Mouse (Mus musculus): ENCODE measurements around the gene Rnf187.
A peak's percentile ranks its signal among the peaks of the same experiment; 100 is the strongest.

Gene Rnf187

GRCm38 (mm10) chr11:58938322-58939087 lies at the start of gene Rnf187:
Rnf187 (minus strand) TSS chr11:58938916.
- DNase-seq (ENCODE audit: low spot score), result peak; percentile 98

DNA sequence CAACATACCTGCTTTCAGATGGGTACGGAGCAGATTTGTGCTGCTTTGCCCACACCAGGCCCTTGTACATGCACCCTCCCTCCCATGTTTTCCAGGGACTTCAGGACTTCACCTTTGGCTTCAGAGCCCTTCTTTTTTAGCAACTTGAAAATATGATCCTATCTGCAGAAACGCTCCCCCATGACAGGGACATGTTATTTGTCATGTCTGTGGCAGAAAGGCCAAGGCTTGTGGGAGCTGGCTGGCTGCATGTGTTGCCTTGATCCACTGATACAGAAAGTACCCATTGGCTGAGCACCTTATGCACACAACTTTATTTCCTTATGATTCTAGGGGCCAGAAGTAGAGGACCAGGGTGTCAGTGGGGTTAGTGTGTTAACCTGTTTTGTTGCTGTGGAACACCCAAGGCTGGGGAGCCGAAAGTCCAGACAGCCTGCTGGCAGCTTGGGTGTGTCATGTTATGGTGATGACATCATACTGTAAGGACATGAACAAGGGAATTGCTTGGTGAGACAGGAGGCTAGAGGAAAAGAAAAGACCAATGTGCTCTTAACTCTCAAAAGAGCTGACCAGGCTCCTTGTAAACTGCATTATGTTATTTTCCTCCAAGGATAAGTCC lies 46.7 kb upstream of the Rnf187 start:
- peak; percentile 40 for DNase-seq (ENCODE audit: low spot score)

DNA sequence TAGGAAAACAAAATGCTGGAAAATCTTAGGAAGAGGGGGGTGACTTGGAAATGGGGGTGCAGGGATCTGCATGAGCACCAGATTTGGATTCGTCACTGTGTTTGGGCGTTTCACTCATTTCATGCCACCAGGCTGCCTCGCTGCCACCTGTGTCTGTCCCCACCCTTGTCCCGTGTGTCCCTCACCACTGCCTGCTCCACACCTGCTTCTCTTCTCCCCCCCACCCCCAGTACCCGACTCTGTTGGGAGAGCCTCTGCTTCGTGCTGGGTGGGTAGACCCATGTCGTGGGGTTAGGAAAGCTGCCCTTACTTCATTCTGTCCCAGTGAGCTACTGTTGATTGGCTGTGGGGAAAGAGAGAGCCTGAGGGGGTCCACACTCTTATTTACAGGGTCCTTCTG lies 45.9 kb upstream of the Rnf187 start:
- DNase-seq (ENCODE audit: low spot score), result no peak

DNA sequence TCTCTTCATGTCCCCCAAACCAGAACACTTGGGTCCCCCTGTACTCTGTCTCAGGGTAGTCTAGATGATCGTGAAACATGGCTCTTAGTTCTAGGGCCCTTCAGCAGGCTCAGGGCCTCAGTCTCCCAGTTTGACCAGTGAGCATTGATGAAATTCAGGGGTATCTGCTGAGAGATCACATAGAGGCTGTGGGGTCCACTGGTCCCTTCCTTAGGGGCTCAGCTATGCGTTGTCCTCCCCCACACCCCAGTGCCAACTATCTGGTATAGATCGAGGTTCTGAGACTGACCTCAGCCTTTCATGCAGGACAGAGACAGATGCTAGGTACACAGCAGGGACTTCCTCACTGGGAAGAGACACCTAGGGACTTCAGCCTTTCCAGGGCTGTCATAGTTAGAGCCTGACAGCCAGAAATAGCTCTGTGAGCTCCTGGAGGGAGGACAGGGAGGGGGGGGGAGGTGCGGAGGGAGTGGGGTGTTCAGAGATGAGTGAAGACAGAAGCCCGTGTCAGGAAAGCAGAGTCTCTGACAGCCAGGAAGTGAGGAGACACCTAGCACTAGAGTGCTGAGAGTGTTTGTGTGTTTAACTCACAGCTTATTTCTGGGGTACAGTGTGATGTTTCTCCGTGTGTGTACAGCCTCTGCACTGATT lies 45.1 kb upstream of the Rnf187 start:
- DNase-seq (ENCODE audit: low spot score), result no peak

- no peak for DNase-seq (ENCODE audit: low spot score)
Measured at GRCm38 (mm10) chr11:58982471-58983097, 43.9 kb upstream of the Rnf187 start.

DNA sequence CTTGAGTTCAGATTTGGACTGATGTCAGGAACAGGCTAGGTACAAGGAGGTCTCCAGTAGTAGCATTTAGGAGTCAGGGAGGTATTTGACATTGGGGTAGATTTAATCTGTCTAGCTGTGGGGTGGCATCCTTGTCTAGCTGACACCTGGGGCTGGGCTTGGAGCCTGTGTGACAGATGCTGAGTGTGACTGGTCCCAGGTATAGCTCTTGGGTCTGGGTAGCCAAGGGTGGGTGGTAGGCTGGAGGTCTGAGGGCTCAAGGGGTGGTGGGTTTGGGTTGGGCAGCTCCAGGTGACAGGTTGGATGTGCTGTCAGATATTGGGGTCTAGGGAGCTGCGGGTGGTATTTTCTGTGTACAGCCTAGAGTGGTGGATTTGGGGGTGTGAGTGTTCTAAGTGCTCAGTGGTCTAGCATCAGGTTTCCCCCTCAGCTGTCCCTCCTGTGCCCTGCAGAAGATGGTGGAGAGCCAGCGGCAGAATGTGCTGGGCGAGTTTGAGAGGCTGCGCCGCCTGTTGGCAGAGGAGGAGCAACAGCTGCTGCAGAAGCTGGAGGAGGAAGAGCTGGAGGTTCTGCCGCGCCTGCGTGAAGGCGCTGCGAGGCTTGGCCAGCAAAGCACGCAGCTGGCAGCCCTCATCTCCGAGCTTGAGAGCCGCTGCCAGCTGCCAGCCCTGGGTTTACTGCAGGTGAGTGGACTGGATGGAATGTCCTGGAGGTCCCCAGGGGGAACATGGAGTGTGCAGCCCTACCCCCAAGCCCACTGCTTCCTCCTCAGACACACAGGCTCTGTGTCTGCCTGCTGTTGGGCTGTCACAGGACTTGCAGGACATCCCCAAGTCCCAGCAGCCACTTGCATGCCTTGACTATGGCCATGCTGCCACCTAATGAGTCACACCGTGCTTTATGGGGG lies 43.1 kb upstream of the Rnf187 start:
- DNase-seq (ENCODE audit: low spot score), result peak; percentile 72

DNA sequence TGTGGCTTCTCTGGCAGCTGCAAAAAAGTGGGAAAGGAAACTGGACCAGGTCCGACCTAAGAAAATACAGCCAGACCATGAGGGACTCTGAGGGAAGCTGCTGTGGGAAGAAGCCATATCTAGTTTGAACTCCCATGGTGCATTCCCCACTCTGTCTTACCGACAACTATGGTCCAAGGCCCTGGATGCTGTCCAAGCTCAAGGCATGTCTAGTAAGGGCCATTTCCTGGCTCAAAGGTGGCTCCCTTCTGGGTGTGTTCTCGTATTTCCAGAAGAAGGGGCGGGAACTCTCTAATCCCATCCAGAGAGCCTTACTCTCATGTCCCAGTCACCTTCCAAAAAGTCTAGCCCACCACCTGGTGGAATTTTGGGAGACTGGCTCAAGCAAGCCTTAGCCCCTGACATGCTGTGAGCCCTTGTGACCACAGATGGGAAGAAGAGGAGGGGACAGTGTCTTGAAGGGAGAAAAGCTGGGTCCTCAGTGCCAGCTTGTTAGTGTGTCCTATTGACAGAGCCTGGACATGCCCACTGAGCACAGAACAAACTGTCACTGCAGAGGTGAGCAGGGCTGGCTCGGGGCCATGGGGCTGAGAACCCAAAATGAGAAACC lies 41.8 kb upstream of the Rnf187 start:
- no peak for DNase-seq (ENCODE audit: low spot score)

GRCm38 (mm10) chr11:58979661-58980060 lies 40.9 kb upstream of the Rnf187 start:
- DNase-seq (ENCODE audit: low spot score), result peak; percentile 53

DNA sequence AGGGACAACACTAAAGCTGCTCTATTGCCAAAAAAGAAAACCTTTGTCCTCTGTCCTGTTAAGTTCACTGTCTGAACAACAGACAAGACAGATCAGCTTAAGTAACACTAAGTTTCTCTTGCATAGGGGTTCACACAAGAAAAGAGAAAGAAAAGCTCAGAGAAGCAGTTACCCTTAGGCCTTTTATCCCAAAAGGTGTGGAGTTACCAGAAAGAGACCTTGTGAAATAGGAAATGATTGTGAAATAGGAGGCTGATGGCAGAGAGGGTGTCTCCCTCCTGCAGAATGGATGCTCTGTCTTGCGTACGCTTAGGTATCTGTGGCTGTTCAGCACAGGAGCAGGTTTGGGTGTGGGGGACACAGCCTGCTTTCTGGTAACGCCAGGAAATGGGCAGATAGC lies 40.5 kb upstream of the Rnf187 start:
- no peak for DNase-seq (ENCODE audit: low spot score)

DNA sequence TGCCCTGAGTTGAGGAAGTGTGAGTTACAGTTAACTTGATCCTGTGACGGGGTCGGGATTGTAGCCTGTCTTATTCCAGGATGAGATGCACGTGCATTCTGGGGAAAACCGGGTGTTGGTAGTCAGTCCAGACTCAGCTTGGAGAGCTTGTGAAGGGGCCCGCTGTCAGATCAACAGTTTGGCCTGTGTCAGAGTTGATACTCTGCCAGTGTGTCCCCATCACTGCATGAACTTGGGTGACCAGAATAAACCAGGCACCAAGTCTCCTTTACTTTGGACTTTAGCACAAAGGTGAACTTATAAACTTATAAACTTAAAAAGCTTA lies 40.0 kb upstream of the Rnf187 start:
- DNase-seq (ENCODE audit: low spot score), result no peak

DNA sequence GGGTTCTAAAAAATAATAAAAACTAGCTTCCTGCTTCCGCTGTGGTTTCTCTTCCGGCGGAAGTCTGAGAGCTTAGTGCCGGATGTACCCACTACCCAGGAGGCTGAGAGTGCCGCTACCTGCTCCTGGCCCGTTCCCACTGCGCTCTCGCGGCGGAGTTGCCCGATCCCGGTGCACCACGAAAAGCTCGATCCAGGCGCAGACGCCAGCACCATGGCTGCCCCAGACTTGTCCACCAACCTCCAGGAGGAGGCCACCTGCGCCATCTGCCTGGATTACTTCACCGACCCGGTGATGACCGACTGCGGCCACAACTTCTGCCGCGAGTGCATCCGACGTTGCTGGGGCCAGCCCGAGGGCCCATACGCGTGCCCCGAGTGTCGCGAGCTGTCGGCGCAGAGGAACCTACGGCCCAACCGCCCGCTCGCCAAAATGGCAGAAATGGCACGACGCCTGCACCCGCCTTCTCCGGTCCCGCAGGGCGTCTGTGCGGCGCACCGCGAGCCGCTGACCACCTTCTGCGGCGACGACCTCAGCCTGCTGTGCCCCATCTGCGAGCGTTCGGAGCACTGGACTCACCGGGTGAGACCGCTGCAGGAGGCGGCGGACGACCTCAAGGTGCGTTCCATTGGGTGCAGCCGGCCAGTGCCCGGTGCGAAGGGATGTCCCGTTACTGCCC lies 39.5 kb upstream of the Rnf187 start, which contains the start of gene Trim11:
Gene Trim11, plus strand, starts transcription at position 67 of the 679 bp plus-strand sequence.
- peak; percentile 86 for DNase-seq (ENCODE audit: low spot score)

DNA sequence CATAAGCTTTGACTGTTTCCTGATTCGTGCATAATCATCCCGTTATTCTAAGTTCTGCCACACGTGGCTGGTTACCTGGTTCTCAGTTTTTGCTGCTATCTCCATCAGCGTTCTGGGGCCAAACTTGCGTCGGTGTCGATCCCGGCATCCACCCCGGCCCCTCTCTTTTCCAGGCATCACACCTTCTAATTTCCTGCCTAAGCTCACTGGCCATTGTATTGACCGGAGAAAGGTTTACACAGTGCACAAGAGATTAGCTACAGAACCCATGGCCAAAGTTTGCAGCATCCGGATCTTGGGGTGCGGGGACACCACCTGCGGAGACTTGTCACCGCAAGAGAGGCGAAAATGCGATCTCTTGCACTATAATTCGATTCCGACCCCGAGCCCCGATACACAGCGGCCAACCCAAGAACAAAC lies 38.9 kb upstream of the Rnf187 start:
- DNase-seq (ENCODE audit: low spot score), result no peak

GRCm38 (mm10) chr11:58977150-58977549 lies 38.4 kb upstream of the Rnf187 start:
- peak; percentile 66 for DNase-seq (ENCODE audit: low spot score)

DNA sequence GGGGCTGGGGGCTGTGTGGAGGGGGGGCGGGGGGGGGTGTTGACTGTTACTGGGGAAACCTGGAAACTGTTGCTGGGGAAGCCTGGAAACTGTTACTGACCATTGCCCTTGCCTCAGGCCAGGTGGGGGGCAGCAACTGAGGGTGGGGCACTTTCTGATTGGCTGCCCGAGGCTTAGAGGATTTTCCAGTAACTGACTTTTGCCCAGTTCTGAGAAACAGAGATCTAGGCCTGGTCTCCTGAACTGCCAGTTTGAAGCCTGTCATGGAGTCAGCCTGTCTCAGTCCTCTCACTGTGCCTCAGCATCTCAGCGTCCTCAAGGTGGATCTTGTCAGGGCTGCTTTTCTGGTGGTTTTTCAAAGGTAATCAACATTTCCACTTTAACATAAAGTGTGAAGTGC lies 35.7 kb upstream of the Rnf187 start:
- no peak for DNase-seq (ENCODE audit: low spot score)

DNA sequence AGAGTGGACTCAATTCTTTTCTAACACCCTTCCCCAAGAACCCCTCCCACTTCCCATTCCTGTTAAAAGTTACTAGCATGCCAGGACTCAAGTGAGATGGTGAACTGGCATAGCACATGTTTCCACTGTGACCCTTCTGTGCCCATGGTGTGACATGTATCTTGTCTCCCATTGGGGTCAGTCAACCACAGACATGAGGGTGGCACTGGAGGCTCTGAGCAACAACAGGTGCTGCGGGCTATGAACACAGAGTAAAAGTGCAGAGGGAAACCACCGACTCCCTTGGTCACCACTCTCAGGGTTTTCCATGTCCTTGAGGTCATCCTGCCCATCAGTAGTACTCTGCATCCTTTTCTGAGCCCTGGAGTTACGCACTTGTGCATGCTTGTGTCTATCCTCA lies 33.1 kb upstream of the Rnf187 start:
- no peak for DNase-seq (ENCODE audit: low spot score)

DNA sequence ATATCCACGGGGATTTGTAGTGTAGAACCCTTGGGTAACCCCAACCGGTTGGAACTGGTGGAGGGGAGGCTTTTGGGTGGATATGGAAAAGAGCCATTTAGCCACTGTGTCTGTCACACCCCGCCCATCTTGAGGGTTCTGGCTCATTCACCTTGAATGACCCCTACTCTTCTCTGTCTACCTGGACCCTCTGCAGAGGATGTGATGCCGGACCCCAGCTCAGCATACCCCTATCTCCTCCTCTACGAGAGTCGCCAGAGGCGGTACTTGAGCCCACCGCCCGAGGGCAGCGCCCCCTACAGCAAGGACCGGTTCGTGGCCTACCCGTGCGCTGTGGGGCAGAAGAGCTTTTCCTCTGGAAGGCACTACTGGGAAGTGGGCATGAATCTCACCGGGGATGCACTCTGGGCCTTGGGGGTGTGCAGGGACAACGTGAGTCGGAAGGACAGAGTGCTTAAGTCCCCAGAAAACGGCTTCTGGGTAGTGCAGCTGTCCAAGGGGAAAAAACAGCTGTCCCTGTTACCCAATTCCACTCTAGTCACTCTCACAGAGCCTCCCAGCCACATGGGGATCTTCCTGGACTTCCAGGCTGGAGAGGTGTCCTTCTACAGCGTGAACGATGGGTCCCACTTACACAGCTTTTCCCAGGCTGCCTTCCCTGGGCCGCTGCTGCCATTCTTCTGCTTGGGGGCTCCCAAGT lies 32.3 kb upstream of the Rnf187 start:
- DNase-seq (ENCODE audit: low spot score), result no peak

DNA sequence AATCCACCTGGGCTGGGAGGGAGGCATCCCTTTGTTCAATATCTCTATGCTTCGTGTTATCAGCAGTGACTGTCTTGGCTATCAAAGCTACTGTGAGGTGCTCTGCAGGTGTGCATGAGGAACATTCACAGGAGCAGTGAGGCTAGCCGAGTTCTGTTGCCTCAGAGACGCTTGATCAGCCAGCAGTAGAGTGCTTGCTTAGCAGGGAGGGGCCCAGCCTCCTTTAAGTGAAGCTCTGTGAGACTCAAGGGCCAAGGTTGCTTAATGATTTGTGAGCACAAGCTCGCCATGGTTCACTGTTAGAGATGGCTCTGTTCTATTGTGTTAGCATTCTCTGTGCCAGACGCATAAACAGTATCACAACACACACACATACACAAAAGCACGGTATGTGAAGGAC lies 30.9 kb upstream of the Rnf187 start:
- no peak for DNase-seq (ENCODE audit: low spot score)

GRCm38 (mm10) chr11:58969027-58969426 lies 30.3 kb upstream of the Rnf187 start:
- DNase-seq (ENCODE audit: low spot score), result no peak

- no peak for DNase-seq (ENCODE audit: low spot score)
Measured at GRCm38 (mm10) chr11:58968551-58968950, 29.8 kb upstream of the Rnf187 start.

DNA sequence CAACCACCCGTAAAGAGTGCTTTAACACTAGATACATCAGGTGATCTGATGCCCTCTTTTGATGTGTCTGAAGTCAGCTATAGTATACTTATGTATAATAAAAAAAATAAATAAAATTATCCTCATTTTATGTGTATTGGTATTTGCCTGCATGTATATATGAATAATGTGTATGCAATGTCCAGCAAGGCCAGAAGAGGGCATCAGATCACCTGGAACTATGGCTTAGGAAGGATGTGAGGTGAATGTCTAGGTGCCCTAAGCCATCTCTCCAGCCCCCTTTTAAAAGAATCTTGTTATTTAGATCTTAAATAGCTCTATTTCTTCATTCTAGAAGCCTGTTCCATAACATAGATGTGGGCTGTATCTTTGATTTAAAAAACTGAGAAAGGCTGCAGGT lies 28.6 kb upstream of the Rnf187 start:
- DNase-seq (ENCODE audit: low spot score), result no peak

Measured in MN1 (cell line).